Mouse (Mus musculus) MEL (cell line): ENCODE results near the gene Prr14. TPM values are rescaled to one million over a fixed set of nuclear protein-coding genes. Genes with fewer than 3 reads are reported as not detected.
A peak's percentile ranks its signal among the peaks of the same experiment; 100 is the strongest.

ENCODE experiments used
- DNase-seq: peaks from one replicate; pipeline ENCODE4 v3.0.0; 2011; ENCODE audit warnings: low read depth, low spot score
- H3K27ac ChIP-seq: 2 replicates; pipeline ENCODE4 v1.5.1; 2012; ENCODE audit warnings: low read depth, mild to moderate bottlenecking, control low read depth, low read length, moderate library complexity; ENCODE audit not compliant: control insufficient read depth
- H3K27me3 ChIP-seq, 2 experiments: fragments of 150-350 bp in 1 of 2; sonication (generic) in 1 of 2; 2 replicates each; pipeline ENCODE4 v1.6.1; 2012; ENCODE audit warnings: low read length in 2 of 2, mild to moderate bottlenecking in 2 of 2, improper control_type of control experiment in 1 of 2, moderate library complexity in 1 of 2; ENCODE audit not compliant: insufficient read depth in 2 of 2, control insufficient read depth in 1 of 2
- H3K36me3 ChIP-seq, 2 experiments: 2 replicates each; pipeline ENCODE4 v1.6.1; 2012 to 2014; ENCODE audit warnings: low read length in 2 of 2, improper control_type of control experiment in 1 of 2, inconsistent platforms in 1 of 2, mild to moderate bottlenecking in 1 of 2; ENCODE audit not compliant: insufficient read depth in 2 of 2, control insufficient read depth in 1 of 2
- H3K4me1 ChIP-seq, 2 experiments: fragments of 150-350 bp in 1 of 2; sonication (generic) in 1 of 2; 2 replicates each; pipeline ENCODE4 v1.6.1; 2012; ENCODE audit warnings: low read length in 2 of 2, improper control_type of control experiment in 1 of 2, mild to moderate bottlenecking in 1 of 2; ENCODE audit not compliant: insufficient read depth in 2 of 2, control insufficient read depth in 1 of 2
- H3K4me3 ChIP-seq, 2 experiments: fragments of 150-350 bp in 1 of 2; sonication (generic) in 1 of 2; 2 replicates each; pipeline ENCODE4 v1.5.1; 2012; ENCODE audit warnings: low read depth in 2 of 2, low read length in 2 of 2, mild to moderate bottlenecking in 2 of 2, moderate library complexity in 2 of 2, control low read depth in 1 of 2, improper control_type of control experiment in 1 of 2; ENCODE audit not compliant: control insufficient read depth in 1 of 2, insufficient read depth in 1 of 2
- H3K79me2 ChIP-seq: 2 replicates; pipeline ENCODE4 v1.6.1; 2012; ENCODE audit warnings: mild to moderate bottlenecking, low read length, moderate library complexity; ENCODE audit not compliant: control insufficient read depth, poor library complexity, insufficient read depth
- H3K9ac ChIP-seq: 2 replicates; pipeline ENCODE4 v1.6.1; 2012; ENCODE audit warnings: low read depth, mild to moderate bottlenecking, control low read depth, low read length, moderate library complexity; ENCODE audit not compliant: control insufficient read depth, poor library complexity, severe bottlenecking
- H3K9me3 ChIP-seq: fragments of 150-350 bp; sonication (generic); replicated peaks from 2 replicates; pipeline ENCODE4 v1.6.1; 2012; ENCODE audit warnings: mild to moderate bottlenecking, low read length, improper control_type of control experiment, moderate library complexity; ENCODE audit not compliant: insufficient read depth
- CHD1 ChIP-seq: IDR thresholded peaks from 2 replicates; pipeline ENCODE4 v1.6.1; 2012; ENCODE audit warnings: low read depth, mild to moderate bottlenecking, inconsistent platforms, low read length, improper control_type of control experiment
- CHD2 ChIP-seq: IDR thresholded peaks from 2 replicates; pipeline ENCODE4 v1.6.1; 2011; ENCODE audit warnings: low read length, improper control_type of control experiment
- CTCF ChIP-seq, 3 experiments: IDR thresholded peaks in 2 of 3; conservative IDR thresholded peaks in 1 of 3; 2 replicates each; pipeline ENCODE4 v1.5.1; 2011 to 2012; ENCODE audit warnings: low read length in 3 of 3, low read depth in 2 of 3, mild to moderate bottlenecking in 2 of 3, improper control_type of control experiment in 1 of 3, inconsistent platforms in 1 of 3, mixed read lengths in 1 of 3, moderate library complexity in 1 of 3; ENCODE audit not compliant: control insufficient read depth in 1 of 3, insufficient read depth in 1 of 3, poor library complexity in 1 of 3, severe bottlenecking in 1 of 3
- E2F4 ChIP-seq: IDR thresholded peaks from 2 replicates; pipeline ENCODE4 v1.6.1; 2011; ENCODE audit warnings: low read depth, low read length, improper control_type of control experiment, borderline replicate concordance
- ELF1 ChIP-seq: IDR thresholded peaks from 2 replicates; pipeline ENCODE4 v1.6.1; 2014; ENCODE audit warnings: low read depth, mild to moderate bottlenecking, inconsistent platforms, low read length, improper control_type of control experiment, moderate library complexity
- EP300 ChIP-seq, 2 experiments: IDR thresholded peaks; 2 replicates each; pipeline ENCODE4 v1.6.1; 2011; ENCODE audit warnings: improper control_type of control experiment in 2 of 2, low read length in 2 of 2, low read depth in 1 of 2, mild to moderate bottlenecking in 1 of 2
- GABPA ChIP-seq: IDR thresholded peaks from 2 replicates; pipeline ENCODE4 v1.6.1; 2012; ENCODE audit warnings: low read depth, mild to moderate bottlenecking, inconsistent platforms, low read length, improper control_type of control experiment, moderate library complexity
- GATA1 ChIP-seq: IDR thresholded peaks from 2 replicates; pipeline ENCODE4 v1.6.1; 2011; ENCODE audit warnings: low read depth, low read length, improper control_type of control experiment
- HCFC1 ChIP-seq: IDR thresholded peaks from 2 replicates; pipeline ENCODE4 v1.6.1; 2012; ENCODE audit warnings: low read depth, mild to moderate bottlenecking, inconsistent platforms, low read length, improper control_type of control experiment, moderate library complexity
- KAT2A ChIP-seq: conservative IDR thresholded peaks from 2 replicates; pipeline ENCODE4 v1.6.1; 2012; ENCODE audit warnings: low read depth, low read length, improper control_type of control experiment, inconsistent platforms
- MAFK ChIP-seq: IDR thresholded peaks from 2 replicates; pipeline ENCODE4 v1.6.1; 2011; ENCODE audit warnings: low read depth, mild to moderate bottlenecking, low read length, improper control_type of control experiment, borderline replicate concordance
- MAX ChIP-seq: IDR thresholded peaks from 2 replicates; pipeline ENCODE4 v1.6.1; 2011; ENCODE audit warnings: low read length, improper control_type of control experiment
- MAZ ChIP-seq: IDR thresholded peaks from 2 replicates; pipeline ENCODE4 v1.6.1; 2012; ENCODE audit warnings: low read depth, mild to moderate bottlenecking, inconsistent platforms, low read length, improper control_type of control experiment
- MEF2A ChIP-seq: IDR thresholded peaks from 2 replicates; pipeline ENCODE4 v1.6.1; 2014; ENCODE audit warnings: low read depth, mild to moderate bottlenecking, inconsistent platforms, low read length, improper control_type of control experiment; ENCODE audit not compliant: poor library complexity, insufficient replicate concordance, severe bottlenecking; ENCODE audit errors: extremely low read depth
- MXI1 ChIP-seq: IDR thresholded peaks from 2 replicates; pipeline ENCODE4 v1.6.1; 2011; ENCODE audit warnings: mild to moderate bottlenecking, low read depth, low read length, improper control_type of control experiment
- MYB ChIP-seq: IDR thresholded peaks from 2 replicates; pipeline ENCODE4 v1.6.1; 2011; ENCODE audit warnings: mild to moderate bottlenecking, low read depth, low read length, improper control_type of control experiment
- MYC ChIP-seq: IDR thresholded peaks from 2 replicates; pipeline ENCODE4 v1.6.1; 2011; ENCODE audit warnings: low read depth, mild to moderate bottlenecking, low read length, improper control_type of control experiment, moderate library complexity
- NELFE ChIP-seq: IDR thresholded peaks from 2 replicates; pipeline ENCODE4 v1.6.1; 2011; ENCODE audit warnings: low read depth, low read length, improper control_type of control experiment
- NRF1 ChIP-seq: IDR thresholded peaks from 2 replicates; pipeline ENCODE4 v1.6.1; 2014; ENCODE audit warnings: low read depth, mild to moderate bottlenecking, inconsistent platforms, low read length, improper control_type of control experiment, moderate library complexity; ENCODE audit not compliant: poor library complexity, insufficient read depth, severe bottlenecking
- POLR2A ChIP-seq, 2 experiments: IDR thresholded peaks; 2 replicates each; pipeline ENCODE4 v1.6.1; 2011 to 2012; ENCODE audit warnings: low read length in 2 of 2, mild to moderate bottlenecking in 2 of 2, control low read depth in 1 of 2, improper control_type of control experiment in 1 of 2, low read depth in 1 of 2, moderate library complexity in 1 of 2; ENCODE audit not compliant: control insufficient read depth in 1 of 2, insufficient read depth in 1 of 2, poor library complexity in 1 of 2
- POLR2AphosphoS2 ChIP-seq: IDR thresholded peaks from 2 replicates; pipeline ENCODE4 v1.6.1; 2011; ENCODE audit warnings: low read length, improper control_type of control experiment
- POLR2AphosphoS5 ChIP-seq: IDR thresholded peaks from 2 replicates; pipeline ENCODE4 v1.6.1; 2012; ENCODE audit warnings: low read depth, borderline replicate concordance, mild to moderate bottlenecking, inconsistent platforms, low read length, moderate library complexity, mixed read lengths
- RAD21 ChIP-seq: IDR thresholded peaks from 2 replicates; pipeline ENCODE4 v1.6.1; 2011; ENCODE audit warnings: mild to moderate bottlenecking, low read depth, low read length, improper control_type of control experiment
- RCOR1 ChIP-seq: IDR thresholded peaks from 2 replicates; pipeline ENCODE4 v1.6.1; 2012; ENCODE audit warnings: low read depth, mild to moderate bottlenecking, inconsistent platforms, low read length, improper control_type of control experiment
- SIN3A ChIP-seq: IDR thresholded peaks from 2 replicates; pipeline ENCODE4 v1.6.1; 2012; ENCODE audit warnings: low read length, improper control_type of control experiment, inconsistent platforms
- TAL1 ChIP-seq: IDR thresholded peaks from 2 replicates; pipeline ENCODE4 v1.6.1; 2012; ENCODE audit warnings: mild to moderate bottlenecking, inconsistent platforms, low read length, moderate library complexity, mixed read lengths
- TBP ChIP-seq: IDR thresholded peaks from 2 replicates; pipeline ENCODE4 v1.8.0; 2011; ENCODE audit warnings: low read depth, low read length, improper control_type of control experiment
- TCF12 ChIP-seq: IDR thresholded peaks from 2 replicates; pipeline ENCODE4 v1.6.1; 2014; ENCODE audit warnings: low read depth, mild to moderate bottlenecking, inconsistent platforms, low read length, improper control_type of control experiment, moderate library complexity
- UBTF ChIP-seq: IDR thresholded peaks from 2 replicates; pipeline ENCODE4 v1.6.1; 2012; ENCODE audit warnings: low read depth, mild to moderate bottlenecking, inconsistent platforms, low read length, improper control_type of control experiment, moderate library complexity, borderline replicate concordance; ENCODE audit not compliant: insufficient read depth
- USF1 ChIP-seq: IDR thresholded peaks from 2 replicates; pipeline ENCODE4 v1.6.1; 2014; ENCODE audit warnings: low read depth, mild to moderate bottlenecking, inconsistent platforms, low read length, improper control_type of control experiment, moderate library complexity
- USF2 ChIP-seq, 2 experiments: IDR thresholded peaks; 2 replicates each; pipeline ENCODE4 v1.6.1; 2011 to 2012; ENCODE audit warnings: improper control_type of control experiment in 2 of 2, low read length in 2 of 2, borderline replicate concordance in 1 of 2, inconsistent platforms in 1 of 2, low read depth in 1 of 2, mild to moderate bottlenecking in 1 of 2; ENCODE audit not compliant: insufficient read depth in 1 of 2
- ZKSCAN1 ChIP-seq: IDR thresholded peaks from 2 replicates; pipeline ENCODE4 v1.6.1; 2012; ENCODE audit warnings: low read depth, mild to moderate bottlenecking, inconsistent platforms, low read length, improper control_type of control experiment, moderate library complexity
- ZMIZ1 ChIP-seq: IDR thresholded peaks from 2 replicates; pipeline ENCODE4 v1.6.1; 2012; ENCODE audit warnings: low read depth, mild to moderate bottlenecking, inconsistent platforms, low read length, improper control_type of control experiment, moderate library complexity
- ZNF384 ChIP-seq: IDR thresholded peaks from 2 replicates; pipeline ENCODE4 v1.6.1; 2012; ENCODE audit warnings: low read depth, mild to moderate bottlenecking, inconsistent platforms, low read length, improper control_type of control experiment
- polyA plus RNA-seq, 2 experiments: library from polyadenylated mRNA; stranded (reverse) in 1 of 2; unstranded in 1 of 2; fragments of >175 nt in 1 of 2; fragments of >200 nt in 1 of 2; gene quantifications; 2 replicates each; pipeline versions ENCODE4 v1.2.1 to v1.2.4; 2012; ENCODE audit warnings: low replicate concordance in 2 of 2, low read depth in 1 of 2; ENCODE audit not compliant: insufficient read length in 2 of 2, insufficient read depth in 1 of 2, missing spikeins in 1 of 2
- total RNA-seq: library from RNA; depleted of rRNA; stranded (reverse); fragments of 300-350 nt; gene quantifications from 2 replicates; pipeline ENCODE4 v1.2.3, GENCODE M21; 2012

Prr14 gene
- total and polyA plus RNA-seq, 3 experiments, result 10.8 to 45.9 TPM; not detected in 1

GRCm38 (mm10) chr7:127448521-127449300 is 10.7 kb upstream of the Prr14 start, which contains the start of gene Zfp689:
Zfp689 (minus strand) TSS chr7:127449158.
- Histone ChIP-seq H3K79me2 (peaks cover 34% of the 10 kb centered on the region), H3K4me1 (peaks cover 0 to 22% of the 10 kb centered on the region in 2 experiments; a peak in 2 of 4 replicates), H3K9ac (peak within 1 kb of the TSS; percentile 91), H3K27me3 (no peaks in the 10 kb centered on the region), H3K4me3 (peak within 1 kb of the TSS; percentile 93 to 94), H3K9me3 (no peaks in the 10 kb centered on the region), H3K27ac (peak within 1 kb of the TSS; percentile 78), H3K36me3 (peaks cover 0 to 19% of the 10 kb centered on the region in 2 experiments; a peak in 2 of 4 replicates)
- TF ChIP-seq POLR2AphosphoS5, result no peak
- peak; percentile 75 for TF ChIP-seq NELFE
- TF ChIP-seq MAX, result peak; percentile 65
- no peak for TF ChIP-seq RCOR1
- peak; percentile 69; the same call in 1 of the 2 replicates for TF ChIP-seq UBTF
- TF ChIP-seq GATA1, result peak; percentile 40; the same call in 1 of the 2 replicates
- TF ChIP-seq USF1, result no peak
- peak; percentile 62 for TF ChIP-seq ELF1
- TF ChIP-seq SIN3A, result peak; percentile 95
- peak; percentile 41 to 72; a peak in 3 of 4 replicates for TF ChIP-seq POLR2A (IDR thresholded peaks at IDR 0.05; ENCODE audit: control insufficient read depth in 1 of 2, insufficient read depth in 1 of 2, low read depth in 1 of 2, low read length in 2 of 2, poor library complexity in 1 of 2)
- no peak for TF ChIP-seq MAFK
- TF ChIP-seq ZMIZ1, result peak; percentile 78
- TF ChIP-seq CHD2, result peak; percentile 96
- TF ChIP-seq CHD1, result no peak
- TF ChIP-seq EP300 (IDR thresholded peaks at IDR 0.05; ENCODE audit: low read depth in 1 of 2, low read length in 2 of 2), result peak in 1 of 2 experiments; percentile 18; a peak in 2 of 4 replicates
- peak; percentile 98 for TF ChIP-seq KAT2A
- TF ChIP-seq USF2 (IDR thresholded peaks at IDR 0.05; ENCODE audit: borderline replicate concordance in 1 of 2, insufficient read depth in 1 of 2, low read depth in 1 of 2, low read length in 2 of 2), result no peak
- no peak; the same call in 1 of the 2 replicates for TF ChIP-seq MAZ
- no peak for TF ChIP-seq MEF2A
- peak; percentile 87 for TF ChIP-seq MYC
- peak; percentile 81 for TF ChIP-seq POLR2AphosphoS2
- peak; percentile 56; the same call in 1 of the 2 replicates for TF ChIP-seq NRF1
- no peak for TF ChIP-seq RAD21
- peak; percentile 78 for TF ChIP-seq MXI1
- no peak for TF ChIP-seq GABPA
- TF ChIP-seq TAL1, result no peak
- peak; percentile 100 for TF ChIP-seq HCFC1
- no peak for TF ChIP-seq ZKSCAN1
- TF ChIP-seq CTCF (IDR thresholded peaks at IDR 0.05 in 2 of 3, conservative IDR thresholded peaks at IDR 0.05 in 1 of 3; ENCODE audit: control insufficient read depth in 1 of 3, insufficient read depth in 1 of 3, low read depth in 2 of 3, low read length in 3 of 3, poor library complexity in 1 of 3, severe bottlenecking in 1 of 3), result 0 out of 6 replicates have a peak, but pooled peaks of 1 of the 3 experiments have one; percentile 13
- TF ChIP-seq MYB, result peak; percentile 60; the same call in 1 of the 2 replicates
- TF ChIP-seq TBP, result peak; percentile 95
- peak; percentile 86; the same call in 1 of the 2 replicates for TF ChIP-seq E2F4
- TF ChIP-seq ZNF384, result no peak
- TF ChIP-seq TCF12, result peak; percentile 22; the same call in 1 of the 2 replicates
- peak; percentile 98 for DNase-seq
